Mouse (Mus musculus) megakaryocyte-erythroid progenitor cell, adult 5-6 weeks (primary cell): ENCODE data around the gene A530032D15Rik. TPM values are rescaled to one million over a fixed set of nuclear protein-coding genes. Genes with fewer than 3 reads are reported as not detected.
"Not testable (repeated sequence)": the region's sequence is repeated elsewhere in the genome, so short reads cannot be mapped to it uniquely, and the experiment has no call there.

ENCODE experiments used
- ATAC-seq: replicated peaks from 2 replicates; pipeline ENCODE4 v1.8.0; 2016; ENCODE audit warnings: mild to moderate bottlenecking, inconsistent platforms; ENCODE audit not compliant: severe bottlenecking, poor library complexity, low FRiP score, low TSS enrichment
- total RNA-seq, 2 experiments: library from RNA; stranded (forward) in 1 of 2; stranded (reverse) in 1 of 2; fragments of 200-1000, 215-1000 nt in 1 of 2; fragments of >200 nt in 1 of 2; fragmentation: Nextera tagmentation in 1 of 2; gene quantifications; 2 replicates each; pipeline ENCODE4 v1.2.3; 2014 to 2017

A530032D15Rik gene
- total RNA-seq (2014; fragmentation: Nextera tagmentation) (not detected in 2 replicates), total RNA-seq (2017) (0.28 and 1.2 TPM in 2 replicates)

DNA sequence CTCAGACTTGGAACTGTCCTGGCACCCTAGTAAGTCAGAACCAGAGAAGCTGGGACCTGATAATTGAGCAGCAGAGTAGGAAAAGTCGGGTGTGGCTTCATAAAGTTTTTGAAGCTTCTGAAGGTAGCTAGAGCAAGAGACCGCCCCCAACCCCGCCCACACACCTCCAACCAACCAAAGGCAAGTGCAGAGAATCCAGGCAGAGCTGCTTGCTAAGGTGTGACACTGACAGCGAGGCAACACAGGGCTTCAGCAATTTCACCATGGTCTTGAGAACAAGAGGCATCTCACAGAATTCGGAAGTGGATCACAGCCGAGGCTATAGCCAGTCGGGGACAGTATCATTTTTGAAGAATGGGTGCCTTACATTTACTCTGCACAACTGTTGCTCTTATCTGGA lies at the start of gene A530032D15Rik:
A530032D15Rik (minus strand) TSS at position 101 of the 400 bp plus-strand sequence.
- not testable (repeated sequence) for ATAC-seq

DNA sequence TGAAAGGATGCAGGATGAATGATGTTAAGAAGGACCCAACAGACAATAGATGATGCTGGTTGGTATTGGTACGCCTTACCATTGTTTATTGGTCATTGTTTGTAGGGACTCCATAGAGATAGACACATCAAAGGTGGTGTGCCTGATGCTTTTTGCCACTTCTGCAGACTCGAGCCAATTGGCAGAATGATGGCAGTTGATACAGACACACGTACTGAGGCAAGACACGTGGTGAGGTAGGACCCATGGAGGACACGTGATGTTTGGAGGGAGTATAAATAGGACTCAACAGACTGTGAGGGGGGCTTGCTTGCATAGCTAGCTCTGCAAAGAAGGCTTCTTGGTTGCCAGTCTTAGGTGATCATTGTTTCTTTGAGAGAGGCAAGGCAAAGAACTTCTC lies 45.5 kb upstream of the A530032D15Rik start:
- ATAC-seq = not testable (repeated sequence)

DNA sequence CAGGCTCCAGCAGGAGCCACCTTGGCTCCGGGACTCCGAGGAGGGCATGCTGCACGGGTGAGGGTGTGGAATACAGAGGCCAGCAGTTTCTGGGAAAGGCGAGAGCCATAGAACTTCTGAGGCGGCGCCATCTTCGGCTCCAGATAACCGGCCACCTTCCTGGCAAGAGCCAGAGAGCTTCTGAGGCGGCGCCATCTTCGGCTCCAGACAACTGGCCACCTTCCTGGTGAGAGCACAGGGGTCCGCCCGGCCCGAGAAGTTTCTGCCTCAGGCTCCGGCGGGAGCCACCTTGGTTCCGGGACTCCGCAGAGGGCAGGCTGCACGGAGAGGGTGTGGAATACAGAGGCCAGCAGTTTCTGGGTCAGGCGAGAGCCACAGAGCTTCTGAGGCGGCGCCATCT lies 24.0 kb upstream of the A530032D15Rik start:
- ATAC-seq = not testable (repeated sequence)

DNA sequence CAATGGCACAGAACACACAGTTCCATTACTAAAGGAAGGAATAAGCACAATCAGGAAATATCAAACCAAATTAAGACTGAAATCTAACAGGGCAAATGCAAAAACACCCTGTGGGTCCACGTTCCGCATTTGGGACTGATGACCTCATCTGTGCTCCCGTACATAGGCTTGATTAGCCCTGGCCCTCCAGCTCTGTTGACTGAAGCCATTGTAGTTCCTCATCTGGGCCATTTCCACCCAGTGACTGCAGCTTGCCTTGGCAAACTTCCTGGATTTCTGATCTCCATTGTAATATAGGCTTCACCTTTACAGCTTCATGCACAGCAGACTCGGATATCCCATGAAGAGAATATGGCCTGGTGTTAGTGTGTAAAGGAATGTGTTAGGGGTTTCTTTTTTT lies 12.2 kb upstream of the A530032D15Rik start:
- not testable (repeated sequence) for ATAC-seq

DNA sequence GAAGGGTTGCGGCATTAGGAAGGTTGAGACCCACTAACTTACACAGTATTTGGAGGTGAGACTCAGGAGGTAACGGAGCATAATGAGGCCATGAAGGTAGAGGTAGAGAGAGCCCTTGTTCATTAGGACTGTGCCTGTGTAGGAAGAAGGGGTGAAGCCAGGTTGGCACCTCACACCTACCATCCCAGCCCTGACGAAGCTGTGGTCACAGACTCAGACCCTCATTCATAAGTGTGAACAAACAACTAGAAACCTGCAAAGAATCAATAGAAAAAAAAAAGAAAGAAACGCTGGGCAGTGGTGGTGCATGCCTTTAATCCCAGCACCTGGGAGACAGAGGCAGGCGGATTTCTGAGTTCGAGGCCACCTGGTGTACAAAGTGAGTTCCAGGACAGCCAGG lies 8.7 kb upstream of the A530032D15Rik start:
- not testable (repeated sequence) for ATAC-seq

DNA sequence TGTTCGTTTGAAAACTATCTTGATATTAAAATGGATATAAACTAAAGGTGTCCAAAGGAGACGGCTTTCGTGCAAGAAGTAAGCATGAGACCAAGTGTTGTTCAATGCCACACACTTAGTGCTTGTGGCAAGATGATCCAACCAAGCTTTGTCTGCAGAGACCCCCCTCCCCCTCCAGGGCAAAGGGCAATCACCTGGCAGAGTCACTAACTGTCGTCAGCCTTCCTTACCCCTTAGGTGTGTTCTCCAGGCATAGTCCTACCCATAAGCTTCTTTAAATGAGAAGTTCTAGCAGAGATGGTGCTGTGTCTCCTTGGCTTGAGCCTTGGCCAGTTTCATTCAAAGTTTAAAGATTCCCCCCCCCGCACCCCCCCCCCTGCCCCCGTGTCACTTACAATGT lies 7.9 kb upstream of the A530032D15Rik start:
- not testable (repeated sequence) for ATAC-seq

DNA sequence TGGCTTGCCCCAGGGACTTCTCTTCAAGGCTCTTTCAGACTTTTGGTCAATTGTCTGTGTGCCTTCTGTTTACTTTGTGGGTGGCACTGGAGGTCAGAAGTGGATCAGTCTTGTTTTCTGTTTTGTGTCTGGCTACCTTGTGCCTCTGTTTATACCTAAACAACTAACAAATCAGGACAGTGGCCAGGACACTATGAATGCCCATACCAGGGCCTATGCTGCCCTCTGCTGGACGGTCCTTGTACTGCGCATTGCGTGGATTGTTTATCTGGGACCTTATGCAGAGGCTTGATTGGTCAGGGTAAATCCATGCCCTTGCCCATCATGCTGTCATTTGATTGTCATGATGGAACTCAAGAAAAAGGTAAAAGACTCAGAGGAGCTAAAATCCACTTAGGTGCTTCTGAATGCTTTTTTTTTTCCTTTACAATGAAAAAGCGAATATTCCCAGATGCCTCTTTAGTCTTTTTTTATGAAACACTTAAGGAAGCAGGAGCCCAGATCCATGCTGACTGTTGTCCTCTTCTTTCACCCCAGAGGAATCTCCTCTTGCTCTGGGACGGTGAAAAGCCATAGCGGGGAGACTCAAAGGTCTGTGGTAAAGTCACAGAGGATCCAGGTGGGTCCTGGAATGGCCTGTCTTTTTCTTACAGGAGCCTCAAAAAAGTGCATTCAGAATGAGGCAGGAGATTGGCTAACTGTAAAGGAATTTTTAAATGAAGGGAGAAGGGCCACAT lies 5.2 kb upstream of the A530032D15Rik start:
- ATAC-seq = not testable (repeated sequence)

- not testable (repeated sequence) for ATAC-seq
Measured at GRCm38 (mm10) chr1:85114078-85114477, 4.4 kb upstream of the A530032D15Rik start.

DNA sequence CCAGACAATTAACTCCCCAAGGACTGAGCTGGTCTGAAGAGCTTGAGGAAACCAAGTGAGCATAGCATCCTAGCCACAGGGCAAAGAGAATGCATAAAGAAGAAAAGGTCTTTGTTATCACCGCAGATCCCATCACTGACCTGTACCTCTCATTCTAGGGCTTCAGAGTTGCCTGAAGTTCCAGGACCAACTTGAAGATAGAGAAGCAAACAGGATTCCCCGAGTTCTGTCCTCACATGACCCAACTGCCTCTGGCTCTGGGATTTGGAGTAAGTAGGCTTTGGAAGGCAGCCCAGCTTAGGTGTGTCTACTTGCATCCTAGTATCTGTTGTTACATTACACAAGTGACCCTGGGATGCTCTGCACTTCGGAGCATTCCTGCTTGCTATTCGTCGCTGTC lies 3.2 kb upstream of the A530032D15Rik start:
- not testable (repeated sequence) for ATAC-seq

GRCm38 (mm10) chr1:85112266-85112665 lies 2.6 kb upstream of the A530032D15Rik start:
- ATAC-seq = not testable (repeated sequence)

DNA sequence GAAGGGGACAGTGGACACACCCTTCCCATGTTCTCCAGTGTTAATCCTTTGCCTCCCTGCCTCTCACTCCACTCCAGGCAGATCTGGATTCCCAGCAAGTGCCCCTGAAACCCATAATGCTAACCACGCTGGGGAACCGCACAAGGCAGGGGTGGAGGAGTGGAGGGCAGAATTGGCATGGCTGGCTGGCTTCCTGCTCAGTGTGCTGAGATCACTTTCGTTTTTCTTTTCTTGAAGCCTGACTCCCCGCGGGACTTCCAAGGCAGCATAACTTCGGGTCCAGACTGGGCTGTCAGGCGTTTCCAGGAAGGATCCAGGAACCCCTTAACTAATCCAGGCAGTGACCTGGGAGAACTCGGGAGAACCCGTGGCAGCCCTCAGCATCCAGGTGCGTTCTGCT lies 1.9 kb upstream of the A530032D15Rik start:
- not testable (repeated sequence) for ATAC-seq

- ATAC-seq = not testable (repeated sequence)
Measured at GRCm38 (mm10) chr1:85110876-85111275, 1.2 kb upstream of the A530032D15Rik start.

DNA sequence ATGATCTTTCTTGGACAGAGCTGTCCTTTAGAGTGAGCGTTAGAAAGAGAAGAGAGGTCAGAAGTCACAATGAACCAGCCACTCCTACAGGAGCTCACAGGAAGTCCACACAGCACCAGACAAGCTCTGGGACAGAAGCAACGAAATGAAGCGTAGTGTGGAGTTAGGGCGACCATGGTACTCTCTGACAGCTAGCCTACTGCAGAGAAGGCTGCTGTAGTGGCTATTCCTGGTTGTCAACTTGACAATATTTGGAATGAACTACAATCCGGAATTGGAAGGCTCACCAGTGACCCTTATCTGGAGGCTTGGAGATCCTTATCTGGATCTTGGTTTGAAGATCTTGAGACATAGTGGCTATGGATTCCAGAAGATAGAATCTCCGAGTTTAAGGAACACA lies 3.6 kb downstream of the A530032D15Rik start:
- ATAC-seq = not testable (repeated sequence)

DNA sequence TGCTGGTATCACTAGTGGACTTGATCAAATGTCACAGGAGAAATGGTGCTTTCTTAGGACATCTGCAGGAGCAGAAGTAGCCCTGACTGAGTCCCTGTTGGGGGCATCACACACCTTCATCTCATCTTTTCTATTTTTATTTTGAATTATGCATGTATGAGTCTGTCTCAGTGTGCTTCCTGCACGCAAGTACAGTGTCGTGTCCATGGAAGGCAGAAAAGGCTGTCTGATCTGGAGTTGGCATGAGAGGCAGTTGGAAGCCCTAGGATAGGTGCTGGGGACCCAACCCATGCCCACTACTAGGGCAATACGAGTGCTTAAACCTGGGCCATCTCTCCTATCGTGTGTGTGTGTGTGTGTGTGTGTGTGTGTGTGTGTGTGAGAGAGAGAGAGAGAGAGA lies 4.3 kb downstream of the A530032D15Rik start:
- not testable (repeated sequence) for ATAC-seq

GRCm38 (mm10) chr1:85101754-85102153 lies 7.9 kb downstream of the A530032D15Rik start:
- not testable (repeated sequence) for ATAC-seq

- not testable (repeated sequence) for ATAC-seq
Measured at GRCm38 (mm10) chr1:85099864-85100263, 9.8 kb downstream of the A530032D15Rik start, which contains the start of gene Gm10553. Gm10553 (plus strand) TSS chr1:85100164.

GRCm38 (mm10) chr1:85099081-85099480 lies 10.6 kb downstream of the A530032D15Rik start:
- ATAC-seq = not testable (repeated sequence)

GRCm38 (mm10) chr1:85093011-85093572 lies 16.6 kb downstream of the A530032D15Rik start:
- not testable (repeated sequence) for ATAC-seq

DNA sequence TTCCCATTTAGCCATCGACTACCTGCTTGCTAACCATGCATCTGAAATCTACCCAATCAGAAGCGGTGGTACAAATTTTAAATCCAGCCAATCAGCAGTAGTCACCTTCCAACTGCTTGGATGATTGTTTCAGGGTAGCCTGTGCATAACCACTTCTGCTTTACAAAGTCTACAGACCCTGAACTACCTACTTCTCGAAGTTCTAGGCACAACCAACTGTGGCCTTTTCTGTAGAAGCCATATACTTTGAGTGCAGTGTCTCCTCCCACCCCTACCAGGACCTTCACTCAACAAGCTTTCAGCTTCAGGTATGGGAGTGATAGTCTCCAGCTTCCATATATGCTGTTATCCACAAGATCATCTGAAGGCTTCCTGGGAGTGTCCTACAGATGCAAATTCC lies 17.5 kb downstream of the A530032D15Rik start:
- not testable (repeated sequence) for ATAC-seq

GRCm38 (mm10) chr1:85086211-85086610 lies 23.4 kb downstream of the A530032D15Rik start:
- ATAC-seq = not testable (repeated sequence)

DNA sequence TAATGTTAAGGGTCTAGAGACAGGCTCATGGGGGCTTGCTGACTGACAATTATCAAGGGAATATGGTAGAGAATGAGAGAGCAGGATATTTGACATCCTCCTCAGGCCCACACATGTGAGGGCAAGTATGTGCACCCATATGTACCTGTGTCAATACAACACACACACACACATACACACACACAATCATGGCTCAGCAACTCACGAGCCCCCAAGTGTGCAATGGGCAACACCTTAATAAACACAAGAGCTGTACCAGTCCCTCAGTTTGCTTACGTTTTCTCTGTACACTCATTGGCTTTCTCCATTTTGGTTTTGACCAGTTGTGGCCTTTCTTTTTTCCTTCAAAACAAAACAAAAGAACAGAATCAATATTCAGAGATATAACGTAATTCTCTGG lies 24.9 kb downstream of the A530032D15Rik start:
- ATAC-seq = not testable (repeated sequence)
